Mouse (Mus musculus): ENCODE results near the gene Ccdc190.

GRCm38 (mm10) chr1:169971998-169972397, 43.5 kb downstream of the Ccdc190 start:
- TF ChIP-seq CHD2 (IDR thresholded peaks at IDR 0.05; ENCODE audit: low read depth, low read length) (no peak), HCFC1 (IDR thresholded peaks at IDR 0.05; ENCODE audit: borderline replicate concordance, insufficient read depth, low read length) (no peak), MAFK (IDR thresholded peaks at IDR 0.05; ENCODE audit: insufficient read depth, low read depth, low read length) (no peak), ZNF384 (IDR thresholded peaks at IDR 0.05; ENCODE audit: low read depth, low read length) (no peak)

Data from ES-E14 (cell line).